Mouse (Mus musculus) layer of hippocampus, adult 11-12 months (tissue): Measurements from ENCODE around the gene Igfbp2.

ENCODE experiments used
- DNase-seq: peaks from one replicate; pipeline ENCODE4 v3.0.0; 2022; ENCODE audit warnings: low spot score

Igfbp2 gene

DNA sequence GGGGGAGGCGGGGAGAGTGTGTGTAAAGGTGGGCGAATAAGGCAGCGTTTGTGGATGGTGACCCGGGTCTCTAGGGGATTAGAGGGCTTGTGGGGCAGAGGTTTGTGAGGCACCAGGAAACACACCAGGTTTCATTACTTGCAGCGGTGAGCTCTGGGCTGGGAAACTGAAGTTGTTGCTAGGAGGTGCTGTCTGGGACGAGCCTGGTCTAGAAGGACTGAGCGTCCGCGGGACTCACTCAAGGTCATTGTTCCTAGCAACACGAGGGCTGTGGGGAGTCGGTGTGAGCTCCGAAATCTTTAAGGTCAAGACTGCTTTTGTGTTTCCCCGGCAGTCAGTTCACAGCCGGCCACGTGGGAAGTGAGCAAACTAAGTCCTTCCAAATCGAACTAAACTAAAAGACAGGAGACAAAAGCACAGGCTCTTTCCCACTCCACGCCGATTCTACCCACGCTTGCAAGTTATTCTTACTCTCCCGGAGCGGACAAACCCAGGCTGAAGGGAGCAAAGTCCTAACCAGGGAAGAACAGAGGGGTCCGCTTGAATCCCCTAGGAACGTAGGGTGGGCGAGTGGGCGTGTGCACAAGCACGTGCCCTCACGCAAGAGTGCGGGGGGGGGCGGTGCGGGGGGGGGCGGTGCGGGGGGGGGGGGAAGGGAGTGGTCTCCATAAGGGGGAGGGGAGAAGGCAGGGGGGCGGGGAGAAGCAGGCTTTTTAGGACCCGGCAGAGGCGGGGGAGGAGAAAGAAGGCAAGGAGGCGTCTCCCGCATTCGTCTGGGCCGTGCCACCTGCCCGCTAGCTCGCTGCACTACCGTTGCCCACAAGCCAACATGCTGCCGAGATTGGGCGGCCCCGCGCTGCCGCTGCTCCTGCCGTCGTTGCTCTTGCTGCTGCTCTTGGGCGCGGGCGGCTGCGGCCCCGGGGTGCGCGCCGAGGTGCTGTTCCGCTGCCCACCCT lies at the start of gene Igfbp2:
Gene Igfbp2 (plus strand): TSS at position 753 of the 956 bp plus-strand sequence.
- peak; percentile 8 for DNase-seq

DNA sequence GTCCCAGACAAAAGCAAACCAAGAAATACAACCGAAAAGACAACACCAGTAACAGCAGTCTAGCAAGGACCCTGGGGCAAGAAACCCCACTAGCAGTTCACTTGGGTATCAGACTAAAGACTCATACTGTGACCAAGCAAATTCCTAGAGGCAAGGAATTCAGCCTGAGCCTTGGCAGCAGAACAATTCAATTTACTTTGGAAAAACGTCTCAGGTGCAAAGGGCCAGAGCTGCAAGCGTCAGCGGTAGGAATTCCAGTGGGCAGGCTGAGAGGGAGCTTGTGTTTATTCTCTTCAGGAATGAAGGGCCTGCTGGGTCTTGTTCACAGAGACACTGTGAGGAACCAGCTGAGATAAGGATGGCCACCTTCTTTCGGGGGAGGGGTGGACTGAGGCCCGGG lies 45.5 kb upstream of the Igfbp2 start:
- DNase-seq, result no peak

DNA sequence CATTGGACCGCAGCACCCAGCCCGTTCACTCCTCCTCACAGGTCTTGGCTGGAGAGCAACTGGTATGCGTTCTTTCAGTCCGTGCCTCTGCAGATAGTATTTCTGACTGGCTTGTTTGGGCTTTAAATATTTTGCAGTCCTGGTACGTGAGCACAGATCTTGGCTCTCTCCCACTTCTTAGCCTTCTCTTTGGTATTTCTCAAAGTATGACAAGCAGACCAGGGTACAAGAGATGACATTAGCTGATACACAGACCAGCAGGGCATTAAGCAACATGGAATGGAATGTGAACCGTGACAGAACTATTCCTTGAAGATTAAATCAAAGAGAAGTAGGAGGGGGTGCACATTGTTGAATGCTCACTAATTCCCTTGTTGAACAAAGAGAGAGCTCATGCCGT lies 43.6 kb upstream of the Igfbp2 start:
- no peak for DNase-seq

- DNase-seq, result no peak
Measured at GRCm38 (mm10) chr1:72783341-72783740, 41.0 kb upstream of the Igfbp2 start.

DNA sequence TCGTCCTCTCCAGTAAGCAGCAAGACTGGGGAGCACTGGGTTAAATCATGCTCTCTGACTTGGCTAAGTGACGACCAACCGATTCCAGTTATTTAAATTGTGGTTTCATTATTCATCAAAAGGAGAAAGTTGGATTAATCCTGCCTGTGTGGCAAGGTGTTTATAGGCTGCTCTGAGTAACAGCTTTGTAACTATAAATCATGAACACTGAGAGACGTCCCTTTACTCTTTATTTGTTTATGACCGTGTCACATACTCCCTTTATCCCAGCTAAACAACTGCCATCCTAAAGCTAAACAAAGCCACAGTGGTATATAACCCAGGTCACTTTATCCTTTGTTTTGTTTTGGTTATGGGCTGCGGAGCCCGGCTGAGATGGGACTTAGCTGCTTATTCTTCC lies 40.3 kb upstream of the Igfbp2 start:
- DNase-seq, result no peak

GRCm38 (mm10) chr1:72790670-72791069 lies 33.6 kb upstream of the Igfbp2 start:
- no peak for DNase-seq

GRCm38 (mm10) chr1:72791743-72792142 lies 32.6 kb upstream of the Igfbp2 start:
- DNase-seq, result no peak

DNA sequence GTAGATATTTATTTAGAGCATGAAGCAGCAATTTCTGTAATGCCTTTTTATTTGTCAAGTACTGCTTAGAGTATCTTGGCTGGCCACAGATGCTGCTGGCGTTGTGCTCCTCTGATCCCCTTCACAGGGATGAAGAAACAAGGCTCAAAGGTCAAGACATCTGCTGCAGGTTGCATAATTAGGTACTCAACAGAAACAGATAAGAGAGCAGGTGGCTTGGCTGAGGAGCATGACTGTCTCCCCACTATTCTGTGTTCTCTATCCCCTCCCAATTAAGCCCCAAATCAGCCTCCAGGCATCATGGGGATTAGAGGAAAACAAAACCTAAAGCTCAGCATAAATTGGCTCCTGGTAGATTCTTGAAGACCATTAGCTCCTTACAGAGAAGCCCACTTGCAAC lies 32.0 kb upstream of the Igfbp2 start:
- no peak for DNase-seq

DNA sequence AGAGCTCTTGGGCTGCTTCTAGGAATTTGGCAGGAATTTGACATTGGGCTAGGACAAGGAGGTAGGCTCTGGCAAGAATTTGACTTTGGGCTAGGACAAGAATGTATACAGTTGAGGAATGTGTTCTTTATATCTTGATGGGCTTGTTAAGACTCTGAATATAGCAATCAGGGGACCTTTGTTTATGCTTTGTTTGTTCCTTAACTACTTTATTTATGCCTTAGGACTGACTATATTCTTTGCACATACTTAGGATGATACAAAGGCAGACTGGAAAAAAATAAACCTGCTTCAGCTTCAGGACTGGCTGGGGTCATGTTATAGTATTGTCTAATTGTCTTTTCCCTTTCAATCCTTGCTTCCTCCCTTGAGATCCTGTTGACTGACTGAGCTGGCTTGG lies 31.1 kb upstream of the Igfbp2 start:
- no peak for DNase-seq

DNA sequence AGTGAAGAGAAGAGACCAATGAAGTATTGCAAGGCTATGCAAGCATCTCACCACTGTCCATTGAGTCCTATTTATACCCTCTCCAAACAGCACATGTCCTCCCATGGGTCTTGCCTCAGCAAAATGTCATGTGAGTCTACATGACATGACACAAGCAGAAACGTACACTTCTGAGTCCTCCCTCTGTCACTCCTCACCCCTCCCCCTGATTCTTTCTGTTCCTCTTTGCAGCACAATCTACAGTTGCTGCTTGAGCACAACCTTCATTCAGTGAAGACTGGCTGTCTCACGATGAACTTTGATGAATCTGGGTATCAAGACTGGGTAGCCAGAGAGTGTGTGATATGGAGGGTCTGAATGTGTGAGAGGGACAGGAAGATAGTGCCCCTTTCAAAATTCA lies 28.2 kb upstream of the Igfbp2 start:
- DNase-seq, result no peak

DNA sequence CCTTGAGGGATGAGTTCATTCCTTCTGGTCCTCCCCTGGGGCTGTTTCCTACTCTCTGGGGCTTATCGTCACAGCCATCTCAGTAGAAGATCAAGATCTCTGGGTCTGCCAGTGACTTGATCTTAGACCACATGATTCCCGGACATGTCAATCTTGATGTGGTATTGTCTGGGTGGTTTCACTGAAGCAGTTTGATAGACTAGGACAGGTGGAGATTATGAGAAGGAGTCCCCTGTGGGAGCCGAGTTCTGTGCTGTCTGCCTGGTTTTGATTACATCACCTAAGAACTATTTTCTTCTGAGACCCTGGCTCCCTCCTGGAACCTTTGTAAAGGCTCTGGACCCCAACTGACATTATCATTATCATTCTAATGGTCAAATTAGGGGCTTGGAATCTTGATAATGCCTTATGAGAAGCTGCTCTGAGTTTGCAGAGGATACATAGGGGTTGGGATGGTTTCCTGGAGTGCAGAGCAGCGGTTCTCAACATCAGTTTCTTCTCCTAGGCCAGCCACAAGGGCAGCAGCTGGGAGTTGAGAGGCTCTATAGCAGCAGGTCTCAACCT lies 27.1 kb upstream of the Igfbp2 start:
- no peak for DNase-seq

GRCm38 (mm10) chr1:72798441-72798840 lies 25.9 kb upstream of the Igfbp2 start:
- DNase-seq, result no peak

GRCm38 (mm10) chr1:72804031-72804430 lies 20.3 kb upstream of the Igfbp2 start:
- no peak for DNase-seq

DNA sequence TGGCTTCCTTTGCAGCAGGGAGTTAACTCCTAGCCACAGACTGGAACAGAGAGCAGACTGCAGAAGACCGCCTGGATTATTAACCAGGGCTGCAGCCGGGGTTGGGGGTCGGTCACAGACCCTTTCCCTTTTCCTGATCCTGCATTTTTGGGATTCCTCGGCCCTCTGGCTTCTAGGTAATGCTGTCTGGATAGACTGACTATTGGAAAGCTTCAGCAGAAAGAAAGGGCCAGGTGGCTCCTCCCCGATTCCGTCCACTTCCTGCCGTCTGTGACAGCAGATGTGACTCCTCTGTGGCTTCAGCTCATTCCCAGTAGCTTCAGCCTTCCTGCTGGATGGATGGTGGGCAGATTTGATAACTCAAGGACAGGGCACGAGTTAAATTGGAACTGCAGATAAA lies 19.3 kb upstream of the Igfbp2 start:
- no peak for DNase-seq

DNA sequence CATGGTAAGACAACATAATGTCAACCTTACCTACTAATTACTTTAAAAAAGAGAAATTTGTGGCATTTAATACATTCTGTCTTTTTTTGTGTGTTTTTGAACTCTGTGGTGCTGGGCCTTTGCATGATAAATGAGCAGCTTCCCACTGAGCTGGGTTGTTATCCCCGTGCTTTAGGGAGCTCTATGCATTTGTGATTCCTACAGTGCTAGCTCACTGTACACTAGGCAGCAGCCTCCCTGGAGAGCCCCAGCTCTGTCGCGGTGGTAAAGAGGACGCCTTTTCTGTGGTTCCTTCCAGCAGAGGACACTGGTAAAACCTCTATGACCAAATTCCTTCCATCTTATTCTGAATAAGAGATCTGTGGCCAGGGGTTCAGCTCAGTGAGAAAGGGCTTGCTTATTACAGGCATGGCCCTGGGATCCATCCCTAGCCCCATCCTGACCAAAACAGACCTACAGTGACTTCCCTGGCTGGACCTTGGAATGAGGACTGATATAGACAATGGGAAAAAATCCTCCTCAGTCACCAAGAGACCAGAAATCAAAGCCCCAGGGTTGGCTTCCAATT lies 18.7 kb upstream of the Igfbp2 start:
- DNase-seq, result no peak

GRCm38 (mm10) chr1:72806044-72806584 lies 18.2 kb upstream of the Igfbp2 start:
- DNase-seq, result no peak

DNA sequence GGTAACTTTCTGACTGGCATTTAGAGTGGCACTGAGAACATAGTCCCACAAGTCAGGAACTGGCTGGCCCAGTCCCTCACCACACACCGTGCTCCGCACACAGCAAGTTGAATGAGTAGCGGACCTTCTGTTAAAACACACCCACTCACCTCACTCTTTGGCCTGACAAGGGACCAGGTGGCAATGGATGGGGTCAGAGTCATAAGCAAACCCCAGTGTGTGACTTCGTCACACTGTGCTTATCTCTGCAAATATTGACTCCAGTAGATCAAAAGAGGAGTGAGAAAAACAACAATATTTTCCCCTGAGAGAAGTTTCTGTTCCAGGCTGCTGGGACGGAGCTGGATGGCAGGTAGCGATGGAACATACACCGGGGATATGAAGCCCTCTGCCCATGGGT lies 15.0 kb upstream of the Igfbp2 start:
- no peak for DNase-seq

DNA sequence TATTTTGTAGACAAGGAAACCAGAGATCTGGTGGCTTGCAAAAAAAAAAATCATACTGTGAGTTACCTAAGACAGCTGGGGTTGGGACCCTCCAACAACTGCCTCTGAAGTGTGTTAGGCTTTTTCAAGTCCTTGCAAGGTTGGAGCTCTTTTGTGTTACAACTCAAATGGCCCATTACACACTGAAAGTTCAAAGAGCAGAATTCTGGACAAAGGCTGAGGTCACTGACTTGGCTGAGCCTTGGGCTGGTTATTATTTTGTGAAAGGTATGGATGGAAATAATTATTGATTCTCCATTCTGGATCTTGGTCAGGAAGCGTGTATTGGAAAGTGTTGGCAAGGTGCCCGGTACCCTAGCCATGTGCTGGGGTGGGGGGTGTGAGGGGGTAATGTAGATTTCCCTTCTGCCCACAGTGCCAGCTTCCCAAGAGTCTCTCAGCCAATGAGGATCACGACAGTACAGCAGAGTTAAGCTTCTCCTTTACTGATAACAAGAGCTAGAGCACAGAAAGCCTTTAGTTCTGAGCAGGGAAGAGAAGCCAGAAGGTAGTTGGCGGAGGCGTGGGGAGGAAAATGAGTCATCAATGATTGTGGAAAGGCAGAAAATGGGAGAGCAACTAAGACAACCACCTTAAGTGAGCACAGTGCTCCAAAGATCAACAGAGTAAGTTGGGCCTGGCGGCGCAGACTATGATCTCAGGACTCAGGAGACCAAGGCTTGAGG lies 14.2 kb upstream of the Igfbp2 start:
- DNase-seq, result peak; percentile 18

DNA sequence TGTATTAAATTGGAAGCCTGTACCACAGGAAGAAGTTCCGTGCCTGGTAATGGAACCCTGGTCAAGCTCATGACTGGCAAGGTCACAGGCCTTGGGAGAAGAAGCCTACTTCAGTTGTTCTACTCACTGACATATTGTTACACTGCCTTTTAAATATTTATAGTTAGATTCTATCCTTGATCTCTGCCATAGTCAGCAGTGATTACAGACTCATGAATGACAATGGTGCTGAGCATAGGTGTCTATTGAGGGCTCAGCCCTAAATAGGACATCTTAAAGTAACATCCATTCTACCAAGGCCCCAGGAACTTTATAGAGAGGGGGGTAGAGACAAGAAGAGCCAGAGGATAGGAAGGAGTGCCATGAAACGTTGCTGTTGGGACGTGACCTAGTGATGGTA lies 13.2 kb upstream of the Igfbp2 start:
- no peak for DNase-seq

- DNase-seq, result no peak
Measured at GRCm38 (mm10) chr1:72813089-72813638, 11.1 kb upstream of the Igfbp2 start.

DNA sequence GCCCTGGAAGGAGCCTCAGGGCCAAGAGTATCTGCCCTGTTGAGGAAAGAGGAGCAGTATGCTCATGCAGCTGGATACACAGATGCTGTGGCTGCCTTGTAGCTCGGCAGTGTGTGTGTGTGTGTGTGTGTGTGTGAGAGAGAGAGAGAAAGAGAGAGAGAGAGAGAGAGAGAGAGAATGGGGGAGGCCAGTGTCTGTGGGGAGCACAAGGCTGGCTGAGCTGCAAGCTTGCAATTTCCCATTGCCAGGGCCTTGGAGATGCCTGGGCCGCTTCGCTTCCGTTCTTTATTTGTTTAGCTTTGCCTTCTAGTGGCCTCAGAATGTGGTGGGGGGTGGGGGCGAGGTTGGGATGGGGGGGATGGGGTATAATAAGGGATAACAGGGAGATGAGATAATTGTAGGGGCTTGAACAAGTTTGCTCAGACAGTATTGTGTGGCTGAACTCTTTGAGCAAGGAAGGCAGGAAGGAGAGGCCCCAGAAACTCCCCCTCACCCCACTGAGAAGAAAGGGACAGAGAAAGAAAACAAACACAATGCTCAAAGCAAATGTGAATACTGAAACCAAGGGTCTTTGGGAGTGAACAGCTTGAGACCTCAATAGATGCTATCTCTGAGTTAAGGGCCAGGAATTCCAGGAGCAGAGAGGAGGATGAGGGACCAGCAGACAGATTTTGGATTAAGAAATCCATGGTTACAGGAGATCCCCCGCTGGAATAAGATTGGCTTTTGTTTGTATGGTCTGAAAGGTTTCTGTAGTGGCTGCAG lies 10.5 kb upstream of the Igfbp2 start:
- no peak for DNase-seq
